Mouse (Mus musculus) gastrocnemius, postnatal 4 days (tissue): ENCODE measurements around the gene Zfhx3. TPM values are rescaled to one million over a fixed set of nuclear protein-coding genes. Genes with fewer than 3 reads are reported as not detected.
A peak's percentile ranks its signal among the peaks of the same experiment; 100 is the strongest.

Source experiments
- DNase-seq, 2 experiments: peaks; one replicate each; pipeline ENCODE4 v3.0.0; 2021 to 2022; ENCODE audit warnings: low spot score in 2 of 2, mixed read lengths in 2 of 2
- total RNA-seq, 2 experiments: library from RNA; stranded (reverse); gene quantifications; 2 replicates each; pipeline ENCODE4 v1.2.3; 2021

Zfhx3 gene
- total RNA-seq, 2 experiments from 2014 or later, result 15.9 to 16.0 TPM

GRCm38 (mm10) chr8:108875722-108876121 lies 933.3 kb downstream of the Zfhx3 start:
- no peak for DNase-seq

DNA sequence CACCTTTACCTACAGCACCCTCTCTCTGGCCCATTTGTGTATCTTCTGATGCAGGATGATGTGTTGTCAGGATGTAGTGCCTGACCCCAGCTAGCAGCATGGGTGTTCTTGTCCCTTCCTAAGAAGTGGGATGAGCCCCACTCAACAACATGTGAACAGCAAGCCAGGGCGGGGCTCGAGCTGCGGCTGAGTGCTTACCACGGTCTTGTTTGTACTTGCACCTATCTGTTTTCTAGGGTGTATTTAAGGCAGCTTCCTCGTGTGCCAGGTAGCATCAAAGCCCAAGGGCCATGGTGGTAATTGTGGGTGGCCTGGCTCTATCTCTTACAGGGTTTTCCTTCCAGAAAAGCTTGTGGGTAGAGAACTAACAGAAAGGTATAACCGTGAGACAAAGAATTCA lies 937.7 kb downstream of the Zfhx3 start:
- DNase-seq, result no peak

GRCm38 (mm10) chr8:108881336-108881735 lies 938.9 kb downstream of the Zfhx3 start:
- no peak for DNase-seq

DNA sequence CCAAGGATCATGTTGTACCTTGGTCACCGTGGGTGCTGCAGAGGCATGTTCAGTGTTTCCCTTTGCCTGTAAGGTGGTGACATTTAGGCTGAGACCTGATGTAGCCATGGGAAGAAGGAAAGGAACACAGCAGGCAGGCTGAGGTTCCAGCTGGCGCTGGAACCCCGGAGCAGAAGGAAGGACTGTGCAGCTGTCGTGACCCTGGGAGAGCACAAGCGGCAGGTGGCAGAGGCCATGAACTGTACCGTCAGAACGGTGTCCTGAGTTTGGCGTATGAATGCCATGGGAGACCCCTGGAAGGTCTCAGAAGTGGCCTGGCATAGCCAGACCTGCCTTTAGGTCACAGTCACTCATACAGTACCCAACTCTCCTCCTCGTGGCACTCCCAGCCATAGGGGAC lies 939.6 kb downstream of the Zfhx3 start:
- no peak for DNase-seq

DNA sequence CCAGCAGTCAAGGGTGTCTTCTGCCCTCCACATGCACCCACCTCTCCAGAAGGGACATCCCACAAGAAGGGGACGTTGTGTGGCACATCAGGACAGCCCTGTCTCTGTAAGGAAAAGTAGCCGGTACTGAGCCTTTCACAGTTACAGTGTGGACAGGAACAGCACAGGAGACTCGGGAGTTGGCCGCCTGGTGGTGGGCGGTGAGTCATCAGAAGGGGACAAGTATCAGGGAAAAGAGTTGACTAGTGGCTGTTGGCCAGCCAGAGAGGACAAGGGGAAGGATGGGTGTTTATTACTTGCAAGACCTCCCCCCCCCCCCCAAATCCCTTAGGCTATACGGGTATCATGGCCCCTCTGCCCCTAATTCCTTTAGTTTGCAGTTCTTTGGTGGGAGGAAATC lies 940.9 kb downstream of the Zfhx3 start:
- no peak for DNase-seq

GRCm38 (mm10) chr8:108884947-108885346 lies 942.5 kb downstream of the Zfhx3 start:
- DNase-seq, result no peak

GRCm38 (mm10) chr8:108885450-108885849 lies 943.0 kb downstream of the Zfhx3 start:
- DNase-seq, result no peak

DNA sequence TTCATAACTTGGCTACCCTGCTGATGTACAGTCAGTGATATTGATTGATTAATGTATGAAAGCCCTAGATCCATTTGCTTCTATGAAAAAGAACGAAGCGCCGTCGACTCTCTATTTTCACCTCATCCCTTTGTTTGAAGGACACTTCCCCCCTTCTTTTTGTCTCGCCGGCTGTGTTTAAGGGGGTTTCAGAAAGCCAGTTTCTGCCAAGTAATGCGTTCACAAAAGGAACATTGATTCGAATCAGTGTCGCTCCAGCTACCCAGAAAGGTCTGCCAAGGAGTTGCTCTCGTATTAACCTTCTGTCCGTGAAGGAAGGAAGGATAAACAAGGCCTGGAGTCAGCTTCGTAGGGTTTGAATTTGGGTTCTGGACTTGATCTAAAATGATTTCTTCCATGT lies 943.4 kb downstream of the Zfhx3 start:
- no peak for DNase-seq

- peak in 1 of 2 experiments; percentile 74 for DNase-seq
Observed at GRCm38 (mm10) chr8:108886599-108887255, 944.3 kb downstream of the Zfhx3 start.

- no peak for DNase-seq
Observed at GRCm38 (mm10) chr8:108887256-108887615, 944.8 kb downstream of the Zfhx3 start.

DNA sequence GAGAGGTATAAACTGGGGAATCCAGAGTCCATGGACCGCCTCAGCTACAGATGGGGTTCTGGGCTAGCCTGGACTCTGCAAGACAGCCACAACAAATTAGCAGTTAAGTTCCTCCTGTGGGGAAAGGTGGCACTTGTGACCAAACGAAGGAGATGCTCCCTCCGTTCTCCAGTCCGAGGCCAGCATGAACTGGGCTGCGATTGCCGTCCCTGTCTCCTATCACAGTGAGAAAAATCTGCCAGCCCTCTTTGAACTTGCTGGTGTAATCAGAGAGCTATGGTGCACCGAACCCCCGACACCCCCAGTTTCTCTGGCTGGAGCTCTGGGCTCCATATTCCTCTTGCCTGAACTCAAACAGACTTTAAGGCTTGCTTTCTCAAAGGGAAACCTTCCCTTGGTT lies 945.4 kb downstream of the Zfhx3 start:
- no peak for DNase-seq

DNA sequence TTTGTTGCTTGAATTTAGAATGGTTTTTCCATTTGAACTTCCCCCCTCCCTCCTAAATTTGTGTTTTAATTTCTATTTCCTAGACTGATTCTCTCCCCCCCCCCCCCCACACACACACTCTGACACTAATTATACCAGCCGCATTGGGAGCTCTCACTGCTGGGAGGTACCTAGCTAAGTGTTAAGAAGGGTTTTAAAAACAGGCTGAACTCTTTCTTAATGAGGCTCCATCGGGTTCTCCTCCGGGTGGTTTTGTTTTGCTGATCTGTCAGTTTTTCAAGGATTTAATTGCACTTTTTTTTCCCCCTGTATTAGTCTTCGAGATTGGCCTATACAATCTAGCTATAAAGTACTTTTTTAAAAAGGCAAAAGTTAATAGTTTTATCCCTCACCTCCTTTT lies 946.5 kb downstream of the Zfhx3 start:
- no peak for DNase-seq

DNA sequence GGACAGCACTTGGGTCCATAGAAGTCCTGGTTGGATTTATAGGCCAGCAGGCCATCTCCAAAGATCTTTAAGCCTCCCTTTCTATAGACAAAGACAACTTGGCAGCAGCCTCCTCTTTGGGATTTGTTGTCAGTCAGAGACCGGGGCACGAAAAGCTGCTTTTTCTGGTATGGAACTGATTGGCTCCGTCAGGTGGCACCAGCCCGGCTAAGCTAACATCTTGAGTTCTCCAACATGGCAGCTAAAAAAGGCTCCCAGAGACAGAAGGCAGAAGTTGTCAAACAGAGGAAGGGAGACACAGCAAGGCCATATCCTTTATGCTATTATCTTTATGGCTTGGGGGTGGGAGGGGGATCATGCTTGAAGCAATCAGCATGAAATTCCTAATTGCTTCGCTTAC lies 947.0 kb downstream of the Zfhx3 start:
- no peak for DNase-seq

- DNase-seq, result no peak
Observed at GRCm38 (mm10) chr8:108894287-108894686, 951.8 kb downstream of the Zfhx3 start.

- DNase-seq, result peak; percentile 59 to 81
Observed at GRCm38 (mm10) chr8:108896468-108897346, 954.3 kb downstream of the Zfhx3 start.

DNA sequence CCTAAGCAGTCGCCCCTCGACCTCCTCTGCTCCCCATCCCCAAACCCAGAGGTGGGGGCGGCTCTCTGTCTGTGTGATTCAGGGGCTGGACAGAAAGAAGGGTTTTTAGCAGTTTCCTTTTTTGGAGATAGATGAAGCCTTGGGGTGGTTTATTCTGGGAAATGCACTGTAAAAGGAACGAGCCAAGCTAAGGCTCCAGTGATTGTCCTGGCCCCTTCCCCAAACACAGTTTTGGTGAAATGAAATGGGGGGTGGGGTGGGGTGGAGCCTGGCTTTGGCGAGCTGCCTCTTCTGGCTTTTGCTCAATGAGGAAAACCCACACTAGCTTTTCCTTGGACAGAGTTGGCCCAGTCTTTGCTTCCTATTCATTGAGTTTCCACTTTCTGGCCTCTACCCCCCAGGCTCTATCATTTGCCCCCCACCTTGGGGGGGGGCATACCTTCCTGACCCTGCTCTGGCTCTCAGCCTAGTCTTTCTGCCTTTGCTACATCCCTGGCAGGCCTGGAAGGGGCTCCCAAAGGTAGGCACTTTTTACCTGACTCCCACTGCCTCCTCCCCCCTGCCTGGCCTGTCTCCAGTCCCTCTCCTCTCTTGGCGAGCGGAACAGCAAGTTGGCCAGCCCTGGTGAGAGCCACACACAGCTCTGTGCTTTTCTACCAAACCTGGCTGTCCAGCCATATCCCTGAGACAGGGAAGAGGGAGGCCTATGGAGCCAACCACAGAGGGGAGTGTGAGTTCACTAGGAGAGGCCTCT lies 955.1 kb downstream of the Zfhx3 start:
- no peak for DNase-seq

DNA sequence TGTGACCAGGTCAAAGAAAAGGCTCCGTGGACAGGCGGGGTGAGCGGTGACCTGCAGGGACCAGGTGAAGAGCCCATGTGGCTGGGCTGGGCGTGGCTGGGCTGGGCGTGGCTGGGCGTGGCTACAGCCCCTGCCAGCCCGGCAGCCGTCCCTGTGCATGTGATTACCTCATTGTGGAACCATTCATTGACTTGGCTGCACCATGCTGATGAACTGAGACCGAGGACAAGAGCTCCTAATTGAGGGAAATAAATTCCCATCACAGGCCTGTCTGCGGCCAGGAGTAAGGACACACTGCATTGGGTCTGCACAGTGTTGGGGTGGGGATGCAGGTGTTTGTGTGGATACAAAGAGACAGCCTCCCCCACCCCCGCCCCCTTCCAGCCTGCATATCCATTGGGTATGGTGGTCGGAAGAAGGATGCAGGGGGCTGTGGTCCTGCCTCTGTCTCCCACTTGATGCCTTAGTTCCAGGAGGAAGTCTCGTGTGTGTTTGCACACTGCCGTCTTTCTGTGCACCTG lies 956.9 kb downstream of the Zfhx3 start:
- DNase-seq, result no peak

DNA sequence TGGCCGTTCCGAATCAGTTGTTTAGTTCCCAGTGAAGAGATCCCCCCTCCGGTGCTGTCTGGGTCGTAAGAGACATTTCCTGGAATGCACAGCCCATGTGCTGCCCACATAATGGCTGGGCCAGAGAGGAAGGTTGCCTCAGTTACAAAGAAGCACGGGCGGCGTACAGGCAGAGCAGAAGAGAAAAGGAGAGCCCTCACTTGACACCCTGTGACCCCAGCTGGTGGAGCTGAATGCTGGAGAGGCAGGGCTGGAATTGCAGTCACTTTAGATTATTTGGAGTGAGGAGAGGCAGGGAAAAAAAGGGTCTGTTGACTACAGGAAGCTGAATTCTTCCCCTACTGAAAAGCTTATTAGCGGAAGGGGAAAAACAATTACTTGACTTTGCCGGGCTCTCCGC lies 958.1 kb downstream of the Zfhx3 start:
- no peak for DNase-seq

- no peak for DNase-seq
Observed at GRCm38 (mm10) chr8:108901208-108901607, 958.8 kb downstream of the Zfhx3 start.

- DNase-seq, result no peak
Observed at GRCm38 (mm10) chr8:108903550-108903949, 961.1 kb downstream of the Zfhx3 start.

DNA sequence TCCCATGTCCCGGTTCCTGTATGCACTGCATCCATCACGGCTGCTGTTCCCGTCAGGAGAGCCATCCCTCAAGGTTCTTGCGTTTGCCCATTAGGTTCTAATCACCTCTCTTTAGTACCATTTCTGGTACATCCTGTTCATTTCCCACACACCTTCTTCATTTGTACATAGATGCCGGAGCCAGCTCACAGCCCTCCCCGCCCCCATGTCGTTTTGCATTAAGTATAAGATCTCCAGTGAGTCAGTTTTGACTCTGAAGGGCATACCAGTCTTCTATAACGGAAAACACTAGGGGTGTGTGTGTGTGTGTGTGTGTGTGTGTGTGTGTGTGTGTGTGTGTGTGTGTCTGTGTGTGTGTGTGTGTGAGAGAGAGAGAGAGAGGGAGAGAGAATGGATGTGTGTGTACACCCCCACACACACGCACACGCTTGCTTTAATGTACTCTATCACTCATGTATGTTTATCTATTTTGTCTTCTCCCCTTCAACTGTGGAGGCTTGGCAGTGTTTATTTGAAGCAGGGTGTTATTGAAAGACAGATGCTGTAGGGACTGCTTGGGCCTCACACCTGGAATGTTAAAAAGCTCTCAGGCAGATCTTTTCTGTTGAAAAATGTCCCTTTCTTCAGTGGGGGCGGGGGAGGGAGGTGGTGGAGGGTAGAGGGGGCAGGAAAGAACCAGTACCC lies 962.0 kb downstream of the Zfhx3 start:
- DNase-seq, result no peak
